Mouse (Mus musculus): Measurements from ENCODE around the gene Pklr. TPM values are rescaled to one million over a fixed set of nuclear protein-coding genes. Genes with fewer than 3 reads are reported as not detected.

Gene Pklr
- total and polyA plus RNA-seq, 2 experiments from 2014 or later = 0.04 TPM; not detected in 1

GRCm38 (mm10) chr3:89124241-89124640, 11.7 kb upstream of the Pklr start:
- Histone ChIP-seq H3K36me3 (replicated peaks; ENCODE audit: control insufficient read depth, insufficient read depth, low read length) (no peaks in the 10 kb centered on the region), H3K27ac (ENCODE audit: low read depth) (peak overlapping the region; percentile 19; the same call in 1 of the 2 replicates), H3K27me3 (ENCODE audit: control insufficient read depth, insufficient read depth, low read length) (no peaks in the 10 kb centered on the region), H3K9me3 (replicated peaks; ENCODE audit: control insufficient read depth, low read length) (no peaks in the 10 kb centered on the region), H3K4me2 (ENCODE audit: low read depth, low read length) (no peak overlapping the region), H3K4me1 (ENCODE audit: control insufficient read depth, insufficient read depth) (peaks cover 9% of the 10 kb centered on the region), H3K4me3 (ENCODE audit: low read depth, low read length) (no peak overlapping the region), H3K9ac (replicated peaks; ENCODE audit: low read depth, low read length) (no peak overlapping the region)
- WGBS = 26% methylated on average over 3 of the region's 3 CpGs
- TF ChIP-seq CTCF (IDR thresholded peaks at IDR 0.05; ENCODE audit: low read depth) (no peak), EP300 (IDR thresholded peaks at IDR 0.05; ENCODE audit: low read depth) (no peak)
- DNase-seq (ENCODE audit: low spot score) (peak; percentile 58), ATAC-seq (ENCODE audit: insufficient read depth, low read depth) (no peak)

- H3K9ac ChIP-seq (replicated peaks; ENCODE audit: low read depth, low read length) = no peak overlapping the region
- H3K27ac ChIP-seq (ENCODE audit: low read depth) = no peak overlapping the region
- H3K4me3 ChIP-seq (ENCODE audit: low read depth, low read length) = no peak overlapping the region
- ATAC-seq (ENCODE audit: insufficient read depth, low read depth) = no peak
- H3K4me1 ChIP-seq (ENCODE audit: control insufficient read depth, insufficient read depth) = peaks cover 9% of the 10 kb centered on the region
- no peak for TF ChIP-seq CTCF (IDR thresholded peaks at IDR 0.05; ENCODE audit: low read depth)
- no peak for TF ChIP-seq EP300 (IDR thresholded peaks at IDR 0.05; ENCODE audit: low read depth)
- H3K9me3 ChIP-seq (replicated peaks; ENCODE audit: control insufficient read depth, low read length) = no peaks in the 10 kb centered on the region
- H3K27me3 ChIP-seq (ENCODE audit: control insufficient read depth, insufficient read depth, low read length) = no peaks in the 10 kb centered on the region
- no peaks in the 10 kb centered on the region for H3K36me3 ChIP-seq (replicated peaks; ENCODE audit: control insufficient read depth, insufficient read depth, low read length)
- WGBS = 91% methylated on average over 3 of the region's 3 CpGs
- H3K4me2 ChIP-seq (ENCODE audit: low read depth, low read length) = no peak overlapping the region
- no peak for DNase-seq (ENCODE audit: low spot score)
Observed at GRCm38 (mm10) chr3:89125981-89126380, 10.0 kb upstream of the Pklr start.

- no peak overlapping the region for H3K4me3 ChIP-seq (ENCODE audit: low read depth, low read length)
- no peak overlapping the region for H3K4me2 ChIP-seq (ENCODE audit: low read depth, low read length)
- H3K9me3 ChIP-seq (replicated peaks; ENCODE audit: control insufficient read depth, low read length) = no peaks in the 10 kb centered on the region
- no peak for DNase-seq (ENCODE audit: low spot score)
- WGBS = 73% methylated on average over 3 of the region's 3 CpGs
- H3K27ac ChIP-seq (ENCODE audit: low read depth) = no peak overlapping the region
- TF ChIP-seq CTCF (IDR thresholded peaks at IDR 0.05; ENCODE audit: low read depth) (no peak), EP300 (IDR thresholded peaks at IDR 0.05; ENCODE audit: low read depth) (no peak)
- peaks cover 7% of the 10 kb centered on the region; the same call in 1 of the 2 replicates for H3K4me1 ChIP-seq (ENCODE audit: control insufficient read depth, insufficient read depth)
- H3K36me3 ChIP-seq (replicated peaks; ENCODE audit: control insufficient read depth, insufficient read depth, low read length) = no peaks in the 10 kb centered on the region
- H3K9ac ChIP-seq (replicated peaks; ENCODE audit: low read depth, low read length) = no peak overlapping the region
- peaks cover 10% of the 10 kb centered on the region; the same call in 1 of the 2 replicates for H3K27me3 ChIP-seq (ENCODE audit: control insufficient read depth, insufficient read depth, low read length)
- no peak for ATAC-seq (ENCODE audit: insufficient read depth, low read depth)
Observed at GRCm38 (mm10) chr3:89129908-89130307, 6.0 kb upstream of the Pklr start.

- Histone ChIP-seq H3K4me2 (ENCODE audit: low read depth, low read length) (peak overlapping the region; percentile 65; the same call in 1 of the 2 replicates), H3K36me3 (replicated peaks; ENCODE audit: control insufficient read depth, insufficient read depth, low read length) (no peaks in the 10 kb centered on the region), H3K27ac (ENCODE audit: low read depth) (no peak overlapping the region), H3K27me3 (ENCODE audit: control insufficient read depth, insufficient read depth, low read length) (peaks cover 10% of the 10 kb centered on the region; the same call in 1 of the 2 replicates), H3K4me3 (ENCODE audit: low read depth, low read length) (no peak overlapping the region; the same call in 1 of the 2 replicates), H3K4me1 (ENCODE audit: control insufficient read depth, insufficient read depth) (peaks cover 7% of the 10 kb centered on the region; the same call in 1 of the 2 replicates), H3K9me3 (replicated peaks; ENCODE audit: control insufficient read depth, low read length) (no peaks in the 10 kb centered on the region), H3K9ac (replicated peaks; ENCODE audit: low read depth, low read length) (no peak overlapping the region)
- ATAC-seq (ENCODE audit: insufficient read depth, low read depth) (no peak), DNase-seq (ENCODE audit: low spot score) (no peak)
- 36% methylated on average over 4 of the region's 4 CpGs for WGBS
- TF ChIP-seq EP300 (IDR thresholded peaks at IDR 0.05; ENCODE audit: low read depth) (no peak), CTCF (IDR thresholded peaks at IDR 0.05; ENCODE audit: low read depth) (no peak)
Observed at GRCm38 (mm10) chr3:89131816-89132215, 4.1 kb upstream of the Pklr start.

- H3K27me3 ChIP-seq (ENCODE audit: control insufficient read depth, insufficient read depth, low read length) = peaks cover 10% of the 10 kb centered on the region; the same call in 1 of the 2 replicates
- no peak overlapping the region for H3K9ac ChIP-seq (replicated peaks; ENCODE audit: low read depth, low read length)
- no peaks in the 10 kb centered on the region for H3K9me3 ChIP-seq (replicated peaks; ENCODE audit: control insufficient read depth, low read length)
- H3K4me2 ChIP-seq (ENCODE audit: low read depth, low read length) = peak overlapping the region; percentile 65
- WGBS = 16% methylated on average over 29 of the region's 30 CpGs
- no peak overlapping the region for H3K27ac ChIP-seq (ENCODE audit: low read depth)
- no peaks in the 10 kb centered on the region for H3K36me3 ChIP-seq (replicated peaks; ENCODE audit: control insufficient read depth, insufficient read depth, low read length)
- DNase-seq (ENCODE audit: low spot score) = no peak
- peaks cover 7% of the 10 kb centered on the region; the same call in 1 of the 2 replicates for H3K4me1 ChIP-seq (ENCODE audit: control insufficient read depth, insufficient read depth)
- ATAC-seq (ENCODE audit: insufficient read depth, low read depth) = peak; percentile 20; the same call in 1 of the 2 replicates
- peak; percentile 45 for TF ChIP-seq CTCF (IDR thresholded peaks at IDR 0.05; ENCODE audit: low read depth)
- TF ChIP-seq EP300 (IDR thresholded peaks at IDR 0.05; ENCODE audit: low read depth) = no peak
- H3K4me3 ChIP-seq (ENCODE audit: low read depth, low read length) = peak overlapping the region; percentile 38
Observed at GRCm38 (mm10) chr3:89132285-89133062, 3.5 kb upstream of the Pklr start.
